Mouse (Mus musculus) liver, embryonic 14.5 days (tissue): ENCODE measurements around the gene P3h3. TPM values are rescaled to one million over a fixed set of nuclear protein-coding genes. Genes with fewer than 3 reads are reported as not detected.

Experiments
- ATAC-seq: fragments of 200-750 bp; cut with Nextera tagmentation; 2 replicates; pipeline ENCODE4 v1.8.0; 2017; ENCODE audit warnings: moderate number of reproducible peaks, mild to moderate bottlenecking, moderate library complexity; ENCODE audit not compliant: insufficient read depth
- DNase-seq, 3 experiments: peaks; one replicate each; pipeline ENCODE4 v3.0.0-alpha.2; 2012 to 2013; ENCODE audit warnings: low read depth in 3 of 3, low spot score in 3 of 3
- H3K27ac ChIP-seq: fragments of 300-500 bp; sonication (generic); 2 replicates; pipeline ENCODE4 v1.5.1; 2014; ENCODE audit warnings: moderate library complexity, mild to moderate bottlenecking, control low read depth, inconsistent platforms
- H3K27me3 ChIP-seq: fragments of 300-500 bp; sonication (generic); 2 replicates; pipeline ENCODE4 v1.6.1; 2014; ENCODE audit warnings: mild to moderate bottlenecking, low read length, moderate library complexity; ENCODE audit not compliant: control insufficient read depth, insufficient read depth
- H3K36me3 ChIP-seq: fragments of 300-500 bp; sonication (generic); replicated peaks from 2 replicates; pipeline ENCODE4 v1.6.1; 2014; ENCODE audit warnings: low read depth; ENCODE audit not compliant: control insufficient read depth, insufficient read depth
- H3K4me1 ChIP-seq, 2 experiments: fragments of 200-500 bp in 1 of 2; fragments of 300-500 bp in 1 of 2; sonication (generic) in 1 of 2; replicated peaks; 2 replicates each; pipeline ENCODE4 v1.6.1; 2012 to 2014; ENCODE audit warnings: antibody characterized with exemption in 1 of 2, inconsistent platforms in 1 of 2, low read length in 1 of 2; ENCODE audit not compliant: control insufficient read depth in 2 of 2, insufficient read depth in 2 of 2
- H3K4me2 ChIP-seq: fragments of 300-500 bp; sonication (generic); 2 replicates; pipeline ENCODE4 v1.6.1; 2014; ENCODE audit warnings: low read depth, mild to moderate bottlenecking, control low read depth, moderate library complexity
- H3K4me3 ChIP-seq, 2 experiments: fragments of 200-500 bp in 1 of 2; fragments of 300-500 bp in 1 of 2; sonication (generic) in 1 of 2; 2 replicates each; pipeline ENCODE4 v1.5.1; 2012 to 2014; ENCODE audit warnings: low read depth in 2 of 2, low read length in 2 of 2, mild to moderate bottlenecking in 2 of 2, control low read depth in 1 of 2, inconsistent platforms in 1 of 2, moderate library complexity in 1 of 2; ENCODE audit not compliant: insufficient read depth in 1 of 2
- H3K9ac ChIP-seq: fragments of 300-500 bp; sonication (generic); replicated peaks from 2 replicates; pipeline ENCODE4 v1.6.1; 2014; ENCODE audit warnings: mild to moderate bottlenecking, control low read depth, moderate library complexity
- H3K9me3 ChIP-seq: fragments of 300-500 bp; sonication (generic); 2 replicates; pipeline ENCODE4 v1.6.1; 2016; ENCODE audit warnings: low read length, mixed read lengths; ENCODE audit not compliant: control insufficient read depth
- CTCF ChIP-seq: IDR thresholded peaks from 2 replicates; pipeline ENCODE4 v1.5.1; 2016; ENCODE audit warnings: antibody characterized with exemption, low read depth, control low read depth
- EP300 ChIP-seq: IDR thresholded peaks from 2 replicates; pipeline ENCODE4 v1.6.1; 2016; ENCODE audit warnings: antibody characterized with exemption, low read depth
- WGBS: fragments of 180-500 bp; shearing (Covaris S2); extraction: QIAGEN DNeasy Blood & Tissue Kit; methylation state at CpG from one replicate; pipeline ENCODE4 v1.1.7; 2014; ENCODE audit not compliant: insufficient replicate concordance; 5-methylcytosine and 5-hydroxymethylcytosine counted together
- polyA plus RNA-seq, 2 experiments: library from polyadenylated mRNA; depleted of rRNA in 1 of 2; stranded (reverse) in 1 of 2; unstranded in 1 of 2; fragments of >200 nt; fragmentation: Nextera tagmentation in 1 of 2; extraction: Ambion mirVana in 1 of 2; gene quantifications; 2 replicates each; pipeline versions ENCODE4 v1.2.1 to v1.2.3; 2012 to 2014

P3h3 gene
- polyA plus RNA-seq, 2 experiments, result 0.83 to 3.5 TPM

- no peak overlapping the region for H3K4me2 ChIP-seq
- H3K36me3 ChIP-seq, result no peaks in the 10 kb centered on the region
- no peaks in the 10 kb centered on the region for H3K9me3 ChIP-seq
- 64% methylated on average over 2 of the region's 2 CpGs for WGBS
- H3K27ac ChIP-seq, result no peak overlapping the region
- TF ChIP-seq EP300 (no peak), CTCF (no peak)
- H3K9ac ChIP-seq, result no peak overlapping the region
- no peaks in the 10 kb centered on the region for H3K27me3 ChIP-seq
- DNase-seq (no peak), ATAC-seq (no peak; the same call in 1 of the 2 replicates)
- no peak overlapping the region for H3K4me3 ChIP-seq
- H3K4me1 ChIP-seq, result peaks cover 0 to 8% of the 10 kb centered on the region in 2 experiments; a peak in 2 of 4 replicates
These were observed 61.4 kb downstream of the P3h3 start for GRCm38 (mm10) chr6:124796200-124796599.

DNA sequence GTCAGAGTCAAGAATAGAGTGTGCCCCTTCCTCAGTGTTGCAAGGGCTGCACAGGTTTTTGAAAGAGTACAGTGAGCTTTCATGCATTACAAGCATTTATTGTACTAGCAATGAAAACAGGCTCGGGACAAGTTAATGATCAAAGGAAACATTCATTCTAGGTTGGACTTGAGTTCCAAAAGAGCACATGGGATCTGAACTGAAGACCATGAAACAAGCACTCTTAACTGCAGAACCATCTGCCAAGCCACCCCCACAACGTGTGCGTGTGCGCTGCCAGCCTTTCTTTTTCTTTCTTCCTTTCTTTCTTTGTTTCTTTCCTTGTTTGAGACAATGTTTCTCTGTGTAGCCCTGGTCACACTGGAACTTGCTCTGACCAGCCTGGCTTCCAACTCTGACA is 61.8 kb downstream of the P3h3 start:
- Histone ChIP-seq H3K9me3 (no peaks in the 10 kb centered on the region), H3K27me3 (no peaks in the 10 kb centered on the region), H3K27ac (no peak overlapping the region), H3K4me1 (peaks cover 0 to 8% of the 10 kb centered on the region in 2 experiments; a peak in 2 of 4 replicates), H3K36me3 (no peaks in the 10 kb centered on the region), H3K9ac (no peak overlapping the region), H3K4me2 (no peak overlapping the region), H3K4me3 (no peak overlapping the region)
- ATAC-seq (no peak), DNase-seq (no peak)
- TF ChIP-seq CTCF, result no peak
- 83% methylated on average over 4 of the region's 4 CpGs for WGBS

DNA sequence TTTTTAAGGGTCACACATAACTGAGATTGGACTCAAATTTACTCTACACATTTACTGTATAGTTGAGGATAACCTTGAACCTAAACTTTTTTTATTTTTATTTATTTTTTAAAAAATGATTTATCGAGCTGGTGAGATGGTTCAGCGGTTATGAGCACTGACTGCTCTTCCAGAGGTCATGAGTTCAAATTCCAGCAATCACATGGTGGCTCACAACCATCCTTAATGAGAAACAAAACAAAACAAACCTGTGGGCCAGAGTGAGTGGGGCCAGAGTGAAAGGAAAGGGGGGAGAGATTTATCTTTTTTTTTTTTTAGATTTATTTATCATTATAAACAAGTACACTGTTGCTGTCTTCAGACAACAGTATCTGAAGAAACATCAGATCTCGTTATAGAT is 65.6 kb downstream of the P3h3 start:
- Histone ChIP-seq H3K4me1 (peaks cover 0 to 9% of the 10 kb centered on the region in 2 experiments; a peak in 2 of 4 replicates), H3K4me2 (no peak overlapping the region), H3K27me3 (no peaks in the 10 kb centered on the region), H3K9ac (no peak overlapping the region), H3K9me3 (no peaks in the 10 kb centered on the region), H3K4me3 (no peak overlapping the region), H3K36me3 (no peaks in the 10 kb centered on the region), H3K27ac (no peak overlapping the region)
- 71% methylated on average over 3 of the region's 3 CpGs for WGBS
- DNase-seq, result no peak
- TF ChIP-seq CTCF, result no peak
- no peak for TF ChIP-seq EP300
- ATAC-seq, result no peak

Other genes with a start within 250 kb of the P3h3 start
- 0.01 TPM in 1 of 2 replicates, not detected in the other for gene C1s2, start 221.7 kb downstream of the P3h3 start, polyA plus RNA-seq (2012; rRNA removed)
- gene C1s2, start 221.7 kb downstream of the P3h3 start, polyA plus RNA-seq (2014; fragmentation: Nextera tagmentation; extraction: Ambion mirVana), result not detected in 2 replicates
- gene Lpcat3, start 194.7 kb downstream of the P3h3 start, polyA plus RNA-seq (2012; rRNA removed), result 61.4 and 65.7 TPM in 2 replicates
- gene Lpcat3, start 194.7 kb downstream of the P3h3 start, polyA plus RNA-seq (2014; fragmentation: Nextera tagmentation; extraction: Ambion mirVana), result 64.2 and 67.0 TPM in 2 replicates
- gene Emg1, start 145.6 kb downstream of the P3h3 start, polyA plus RNA-seq (2012; rRNA removed), result 91.1 and 103 TPM in 2 replicates
- 147 and 162 TPM in 2 replicates for gene Emg1, start 145.6 kb downstream of the P3h3 start, polyA plus RNA-seq (2014; fragmentation: Nextera tagmentation; extraction: Ambion mirVana)
- 101 and 124 TPM in 2 replicates for gene Phb2, start 145.4 kb downstream of the P3h3 start, polyA plus RNA-seq (2012; rRNA removed)
- gene Phb2, start 145.4 kb downstream of the P3h3 start, polyA plus RNA-seq (2014; fragmentation: Nextera tagmentation; extraction: Ambion mirVana), result 210 and 240 TPM in 2 replicates
- gene Ptpn6, start 119.0 kb downstream of the P3h3 start, polyA plus RNA-seq (2012; rRNA removed), result 14.3 and 17.9 TPM in 2 replicates
- 26.6 and 28.4 TPM in 2 replicates for gene Ptpn6, start 119.0 kb downstream of the P3h3 start, polyA plus RNA-seq (2014; fragmentation: Nextera tagmentation; extraction: Ambion mirVana)
- gene Grcc10, start 116.4 kb downstream of the P3h3 start, polyA plus RNA-seq (2012; rRNA removed), result 27.9 and 50.2 TPM in 2 replicates
- 74.0 and 80.0 TPM in 2 replicates for gene Grcc10, start 116.4 kb downstream of the P3h3 start, polyA plus RNA-seq (2014; fragmentation: Nextera tagmentation; extraction: Ambion mirVana)
- gene Gm45234, start 101.7 kb downstream of the P3h3 start, polyA plus RNA-seq (2012; rRNA removed), result 0.37 TPM in 1 of 2 replicates, not detected in the other
- not detected in 2 replicates for gene Gm45234, start 101.7 kb downstream of the P3h3 start, polyA plus RNA-seq (2014; fragmentation: Nextera tagmentation; extraction: Ambion mirVana)
- 2.5 and 2.8 TPM in 2 replicates for gene Atn1, start 101.2 kb downstream of the P3h3 start, polyA plus RNA-seq (2012; rRNA removed)
- 0.58 and 1.5 TPM in 2 replicates for gene Atn1, start 101.2 kb downstream of the P3h3 start, polyA plus RNA-seq (2014; fragmentation: Nextera tagmentation; extraction: Ambion mirVana)
- 0.47 and 0.50 TPM in 2 replicates for gene Eno2, start 88.1 kb downstream of the P3h3 start, polyA plus RNA-seq (2012; rRNA removed)
- gene Eno2, start 88.1 kb downstream of the P3h3 start, polyA plus RNA-seq (2014; fragmentation: Nextera tagmentation; extraction: Ambion mirVana), result 0.09 TPM in 1 of 2 replicates, not detected in the other
- 0.09 TPM in 1 of 2 replicates, not detected in the other for gene Lrrc23, start 78.0 kb downstream of the P3h3 start, polyA plus RNA-seq (2012; rRNA removed)
- not detected in 2 replicates for gene Lrrc23, start 78.0 kb downstream of the P3h3 start, polyA plus RNA-seq (2014; fragmentation: Nextera tagmentation; extraction: Ambion mirVana)
- 4.1 and 5.0 TPM in 2 replicates for gene Spsb2, start 49.1 kb downstream of the P3h3 start, polyA plus RNA-seq (2012; rRNA removed)
- 4.7 and 5.0 TPM in 2 replicates for gene Spsb2, start 49.1 kb downstream of the P3h3 start, polyA plus RNA-seq (2014; fragmentation: Nextera tagmentation; extraction: Ambion mirVana)
- 266 and 292 TPM in 2 replicates for gene Tpi1, start 43.5 kb downstream of the P3h3 start, polyA plus RNA-seq (2012; rRNA removed)
- 418 and 420 TPM in 2 replicates for gene Tpi1, start 43.5 kb downstream of the P3h3 start, polyA plus RNA-seq (2014; fragmentation: Nextera tagmentation; extraction: Ambion mirVana)
- 24.4 and 27.6 TPM in 2 replicates for gene Usp5, start 28.3 kb downstream of the P3h3 start, polyA plus RNA-seq (2012; rRNA removed)
- 38.0 and 42.5 TPM in 2 replicates for gene Usp5, start 28.3 kb downstream of the P3h3 start, polyA plus RNA-seq (2014; fragmentation: Nextera tagmentation; extraction: Ambion mirVana)
- gene Cdca3, start 28.2 kb downstream of the P3h3 start, polyA plus RNA-seq (2012; rRNA removed), result 147 and 165 TPM in 2 replicates
- 205 and 206 TPM in 2 replicates for gene Cdca3, start 28.2 kb downstream of the P3h3 start, polyA plus RNA-seq (2014; fragmentation: Nextera tagmentation; extraction: Ambion mirVana)
- 0.03 and 0.06 TPM in 2 replicates for gene Gnb3, start 17.5 kb downstream of the P3h3 start, polyA plus RNA-seq (2012; rRNA removed)
- gene Gnb3, start 17.5 kb downstream of the P3h3 start, polyA plus RNA-seq (2014; fragmentation: Nextera tagmentation; extraction: Ambion mirVana), result 0.23 TPM in 1 of 2 replicates, not detected in the other
- gene Gpr162, start 6.2 kb upstream of the P3h3 start, polyA plus RNA-seq (2012; rRNA removed), result 0.03 and 0.18 TPM in 2 replicates
- not detected in 2 replicates for gene Gpr162, start 6.2 kb upstream of the P3h3 start, polyA plus RNA-seq (2014; fragmentation: Nextera tagmentation; extraction: Ambion mirVana)
- gene Cd4, start 30.5 kb upstream of the P3h3 start, polyA plus RNA-seq (2012; rRNA removed), result 0.07 and 0.10 TPM in 2 replicates
- 0.03 TPM in 1 of 2 replicates, not detected in the other for gene Cd4, start 30.5 kb upstream of the P3h3 start, polyA plus RNA-seq (2014; fragmentation: Nextera tagmentation; extraction: Ambion mirVana)
- 0.10 and 0.11 TPM in 2 replicates for gene Lag3, start 54.0 kb upstream of the P3h3 start, polyA plus RNA-seq (2012; rRNA removed)
- 0.17 TPM in 1 of 2 replicates, not detected in the other for gene Lag3, start 54.0 kb upstream of the P3h3 start, polyA plus RNA-seq (2014; fragmentation: Nextera tagmentation; extraction: Ambion mirVana)
- gene Ptms, start 62.4 kb upstream of the P3h3 start, polyA plus RNA-seq (2012; rRNA removed), result 109 and 131 TPM in 2 replicates
- gene Ptms, start 62.4 kb upstream of the P3h3 start, polyA plus RNA-seq (2014; fragmentation: Nextera tagmentation; extraction: Ambion mirVana), result 29.7 and 39.7 TPM in 2 replicates
- gene Mlf2, start 73.6 kb upstream of the P3h3 start, polyA plus RNA-seq (2012; rRNA removed), result 85.0 and 96.5 TPM in 2 replicates
- gene Mlf2, start 73.6 kb upstream of the P3h3 start, polyA plus RNA-seq (2014; fragmentation: Nextera tagmentation; extraction: Ambion mirVana), result 98.1 and 116 TPM in 2 replicates
- 57.8 and 62.6 TPM in 2 replicates for gene Cops7a, start 107.8 kb upstream of the P3h3 start, polyA plus RNA-seq (2012; rRNA removed)
- gene Cops7a, start 107.8 kb upstream of the P3h3 start, polyA plus RNA-seq (2014; fragmentation: Nextera tagmentation; extraction: Ambion mirVana), result 51.5 and 52.6 TPM in 2 replicates
- 0.07 and 0.09 TPM in 2 replicates for gene Pianp, start 138.9 kb upstream of the P3h3 start, polyA plus RNA-seq (2012; rRNA removed)
- not detected in 2 replicates for gene Pianp, start 138.9 kb upstream of the P3h3 start, polyA plus RNA-seq (2014; fragmentation: Nextera tagmentation; extraction: Ambion mirVana)
- 20.2 and 22.2 TPM in 2 replicates for gene Zfp384, start 151.4 kb upstream of the P3h3 start, polyA plus RNA-seq (2012; rRNA removed)
- 2.9 and 3.1 TPM in 2 replicates for gene Zfp384, start 151.4 kb upstream of the P3h3 start, polyA plus RNA-seq (2014; fragmentation: Nextera tagmentation; extraction: Ambion mirVana)
- 14.1 and 17.9 TPM in 2 replicates for gene Ing4, start 182.0 kb upstream of the P3h3 start, polyA plus RNA-seq (2012; rRNA removed)
- 17.2 and 21.9 TPM in 2 replicates for gene Ing4, start 182.0 kb upstream of the P3h3 start, polyA plus RNA-seq (2014; fragmentation: Nextera tagmentation; extraction: Ambion mirVana)
- gene Acrbp, start 191.9 kb upstream of the P3h3 start, polyA plus RNA-seq (2012; rRNA removed), result 2.1 and 3.1 TPM in 2 replicates
- 1.3 and 2.0 TPM in 2 replicates for gene Acrbp, start 191.9 kb upstream of the P3h3 start, polyA plus RNA-seq (2014; fragmentation: Nextera tagmentation; extraction: Ambion mirVana)
- gene Lpar5, start 210.2 kb upstream of the P3h3 start, polyA plus RNA-seq (2012; rRNA removed), result 1.6 and 1.8 TPM in 2 replicates
- 0.68 and 1.0 TPM in 2 replicates for gene Lpar5, start 210.2 kb upstream of the P3h3 start, polyA plus RNA-seq (2014; fragmentation: Nextera tagmentation; extraction: Ambion mirVana)
- gene Chd4, start 238.2 kb upstream of the P3h3 start, polyA plus RNA-seq (2012; rRNA removed), result 13.9 and 24.7 TPM in 2 replicates
- gene Chd4, start 238.2 kb upstream of the P3h3 start, polyA plus RNA-seq (2014; fragmentation: Nextera tagmentation; extraction: Ambion mirVana), result 19.7 and 24.3 TPM in 2 replicates